Mouse (Mus musculus): ENCODE measurements at regions not wholly inside any gene's neighbourhood (a gene's known extent, or its start where the extent isn't known, plus 50 kb on each side); places are given as distances from the start of the nearest gene placed in this dataset.

- no peak for TF ChIP-seq CTCF (conservative IDR thresholded peaks at IDR 0.05; ENCODE audit: insufficient read depth, insufficient read length, low read depth, low read length)
- TF ChIP-seq POLR2A (IDR thresholded peaks at IDR 0.05; ENCODE audit: low read depth, low read length), result no peak
Measured at GRCm38 (mm10) chr6:50926313-50926712, 272.1 kb upstream of the Npvf start.

All from kidney, adult 2 months (tissue).